Mouse (Mus musculus) thymus, postnatal 4 days (tissue): ENCODE data around the gene Notch1.

Experiments used
- DNase-seq: peaks from one replicate; pipeline ENCODE4 v3.0.0; 2021

The Notch1 gene

DNA sequence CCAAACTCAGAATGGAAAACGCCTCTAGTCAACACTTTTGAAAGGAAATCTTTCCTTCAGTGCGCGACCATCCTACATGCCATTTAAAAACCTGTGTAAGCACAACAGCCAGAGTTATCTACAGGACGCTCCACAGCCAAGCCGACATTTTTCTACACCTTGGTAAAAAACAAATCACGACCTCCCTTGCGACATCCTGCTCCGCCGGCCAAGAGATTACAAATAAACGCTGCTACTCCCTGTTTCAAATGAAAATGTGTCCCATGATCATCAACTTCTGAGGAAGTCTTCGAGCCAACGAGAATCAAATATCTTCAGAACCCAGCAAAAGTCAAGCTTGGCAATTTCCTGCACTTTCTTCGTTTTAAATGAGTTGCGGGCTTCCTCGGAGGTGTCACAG lies 72.1 kb downstream of the Notch1 start:
- no peak for DNase-seq

DNA sequence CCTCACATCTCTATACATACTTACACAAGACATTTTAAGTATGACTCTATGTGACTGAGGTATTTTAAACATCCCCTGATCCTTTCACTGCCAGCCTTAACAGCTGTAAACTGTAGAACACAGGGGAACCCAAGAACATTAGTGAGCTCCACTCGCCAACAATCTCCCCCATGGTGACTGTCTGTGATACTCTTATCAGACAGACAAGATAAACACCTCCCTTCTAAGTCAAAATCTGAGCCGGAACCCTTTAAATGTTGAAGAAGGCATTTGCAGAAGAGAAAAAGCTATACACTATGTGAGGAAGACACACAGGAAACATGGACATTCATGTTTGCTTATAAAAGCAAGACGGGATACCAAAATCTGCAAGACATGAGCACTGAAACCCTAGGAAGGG lies 72.6 kb downstream of the Notch1 start:
- no peak for DNase-seq

DNA sequence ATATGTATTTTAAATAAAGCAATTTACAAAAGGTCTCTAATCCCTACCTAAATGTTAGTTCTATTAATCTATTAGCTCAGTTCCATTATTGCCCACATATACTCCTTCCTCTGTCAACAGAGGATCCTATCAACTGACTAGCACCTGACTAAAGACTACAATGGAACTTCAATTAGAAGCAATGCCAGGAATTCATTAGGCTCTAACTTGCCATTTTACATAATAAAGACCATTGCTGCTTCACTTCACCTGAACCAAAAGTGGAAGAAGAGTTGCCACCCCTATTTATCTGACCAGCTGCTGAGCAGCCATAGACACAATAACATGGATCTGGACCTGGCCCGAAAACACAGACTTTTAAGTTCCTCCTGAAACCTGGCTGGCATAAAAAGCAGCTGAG lies 73.6 kb downstream of the Notch1 start:
- no peak for DNase-seq

- no peak for DNase-seq
These were observed 74.8 kb downstream of the Notch1 start for GRCm38 (mm10) chr2:26441688-26442087.

DNA sequence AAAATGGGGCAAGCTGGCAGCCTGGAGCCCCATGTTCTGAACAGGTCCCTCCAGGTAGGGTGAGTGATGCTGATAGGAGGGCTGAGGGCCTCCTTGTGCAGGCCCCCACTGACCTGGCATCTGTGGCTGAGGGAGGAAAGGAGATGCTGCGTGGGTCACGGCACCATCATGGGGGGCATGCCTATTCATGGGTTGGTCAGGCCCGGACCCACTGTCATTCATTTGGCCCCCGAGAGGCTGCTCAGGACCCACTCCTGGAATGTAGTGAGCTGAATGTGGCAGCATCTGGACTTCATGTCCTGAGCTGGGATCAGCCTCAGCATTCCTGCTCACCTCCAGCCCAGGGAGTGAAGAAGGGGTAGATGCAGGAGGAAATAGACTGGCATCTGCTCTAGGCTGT lies 75.2 kb downstream of the Notch1 start:
- DNase-seq, result no peak

DNA sequence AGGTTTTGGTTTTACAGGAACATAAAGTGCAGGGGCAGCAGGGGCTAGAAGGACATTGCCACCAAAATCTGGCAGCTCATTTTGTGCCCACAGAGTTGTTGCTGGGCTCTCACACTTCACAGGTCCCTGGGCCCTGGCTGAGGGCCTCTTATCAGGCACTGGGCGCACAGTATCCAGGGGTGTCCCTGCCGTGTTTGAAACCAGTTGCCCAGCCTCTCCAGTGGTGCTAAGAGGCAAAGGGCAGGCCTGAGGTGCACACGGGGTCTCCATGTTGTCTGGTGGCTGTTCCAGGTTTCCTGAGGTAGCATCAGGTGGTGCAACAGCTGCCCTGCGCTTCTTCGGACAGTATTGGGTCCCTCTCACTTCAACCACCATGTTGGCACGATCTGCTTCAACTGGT lies 76.8 kb downstream of the Notch1 start:
- DNase-seq, result no peak

DNA sequence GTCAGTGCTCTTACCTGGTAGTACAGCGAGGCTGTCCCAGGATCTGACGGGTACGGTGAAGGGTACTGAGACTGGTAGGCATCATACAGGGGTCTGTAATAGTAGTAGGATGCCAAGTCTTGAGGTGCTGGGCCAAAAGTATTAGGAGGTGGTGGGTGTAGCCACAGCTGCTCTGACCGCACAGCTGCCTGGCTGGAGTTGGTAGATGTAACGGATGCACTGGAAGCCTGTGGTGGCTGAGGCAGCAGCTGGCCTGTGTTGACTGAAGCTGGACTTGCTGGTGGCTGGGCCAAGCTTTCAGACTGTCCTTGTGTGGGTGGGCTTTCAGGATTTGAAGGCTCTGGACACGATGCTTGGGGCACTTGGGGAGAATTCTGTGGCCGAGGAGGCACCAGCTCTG lies 78.1 kb downstream of the Notch1 start:
- no peak for DNase-seq

DNA sequence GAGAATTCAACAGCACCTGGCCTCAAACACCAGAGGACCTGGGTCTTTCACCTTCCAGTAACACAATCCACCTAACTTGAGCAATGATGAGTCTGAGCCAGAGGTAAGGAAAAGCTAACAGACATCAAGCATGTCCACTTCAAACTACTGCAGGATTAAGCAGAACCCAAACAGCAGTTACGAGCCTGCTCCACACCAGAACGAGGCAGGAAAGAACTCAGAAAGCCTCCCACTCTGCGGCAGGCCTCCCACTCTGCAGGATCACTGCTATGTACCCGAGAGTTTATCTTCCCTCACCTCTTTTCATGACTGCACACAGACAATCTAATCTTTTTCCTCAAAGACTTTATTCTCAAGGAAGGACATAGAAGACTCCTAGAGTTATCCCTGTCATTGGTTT lies 79.2 kb downstream of the Notch1 start:
- DNase-seq, result no peak

GRCm38 (mm10) chr2:26434791-26435572 lies 81.5 kb downstream of the Notch1 start:
- DNase-seq, result no peak

GRCm38 (mm10) chr2:26429851-26430250 lies 86.6 kb downstream of the Notch1 start:
- no peak for DNase-seq

- DNase-seq, result no peak
These were observed 91.9 kb downstream of the Notch1 start for GRCm38 (mm10) chr2:26424541-26424940.

- no peak for DNase-seq
These were observed 93.4 kb downstream of the Notch1 start for GRCm38 (mm10) chr2:26423086-26423485.

DNA sequence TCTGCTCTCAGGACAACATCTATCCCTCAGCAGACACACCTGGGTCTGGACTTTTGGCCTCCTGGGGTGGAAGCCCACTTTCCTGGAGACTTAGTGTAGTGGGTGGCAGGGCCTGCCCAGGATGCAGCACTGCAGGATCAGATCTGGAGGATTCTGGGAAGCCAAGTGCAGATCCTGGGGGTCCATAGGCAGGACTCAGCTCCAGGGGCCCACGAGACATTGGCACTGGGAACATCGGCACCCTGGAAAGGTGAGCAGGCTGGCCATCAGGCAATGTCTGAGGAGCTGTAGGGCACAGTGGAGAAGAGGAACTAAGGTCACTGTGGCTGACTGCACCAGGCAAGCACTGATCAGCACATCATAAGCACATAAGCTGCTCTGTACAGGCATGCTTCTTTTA lies 94.5 kb downstream of the Notch1 start:
- no peak for DNase-seq

- DNase-seq, result no peak
These were observed 98.3 kb downstream of the Notch1 start for GRCm38 (mm10) chr2:26418120-26418519.

DNA sequence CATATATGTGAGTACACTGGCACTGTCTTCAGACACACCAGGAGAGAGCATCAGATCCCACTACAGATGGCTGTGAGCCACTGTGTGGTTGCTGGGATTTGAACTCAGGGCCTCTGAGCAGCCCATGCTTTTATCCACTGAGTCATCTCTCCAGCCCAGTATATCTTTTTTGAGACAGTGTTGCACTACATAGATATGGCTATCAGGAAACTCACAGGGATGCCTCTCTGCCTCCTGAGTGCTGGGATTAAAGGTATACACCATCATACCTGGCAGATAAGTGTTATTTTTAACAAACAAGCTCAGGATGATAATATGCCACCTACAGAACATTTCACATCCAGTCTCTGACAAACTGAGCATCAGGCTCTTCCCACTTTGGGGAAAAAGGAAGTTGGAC lies 99.4 kb downstream of the Notch1 start:
- DNase-seq, result no peak

DNA sequence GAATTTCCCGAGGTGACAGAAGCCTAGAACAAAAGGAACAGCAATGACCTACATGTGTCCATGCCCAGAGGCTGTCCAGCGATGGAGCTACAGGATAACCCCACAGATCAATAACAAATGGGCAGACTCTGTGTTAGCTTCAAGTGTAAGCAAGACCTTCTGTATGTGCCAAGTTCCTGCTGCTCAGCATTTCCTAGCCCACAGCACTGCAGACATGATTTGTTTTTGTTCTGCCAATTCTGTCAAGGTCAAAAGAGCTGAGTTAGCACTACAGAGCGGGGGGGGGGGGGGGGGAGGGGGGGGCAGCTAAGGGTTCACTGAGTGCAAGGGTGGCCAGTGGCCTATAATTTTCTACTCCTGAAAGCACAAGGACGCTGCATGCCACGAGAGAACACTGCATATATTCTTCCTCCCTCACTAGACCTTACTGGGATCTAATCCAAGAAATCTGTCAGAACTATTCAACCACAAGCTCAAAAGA lies 105.5 kb downstream of the Notch1 start:
- DNase-seq, result no peak

- DNase-seq, result peak; percentile 45
These were observed 106.4 kb downstream of the Notch1 start for GRCm38 (mm10) chr2:26410091-26410490.

DNA sequence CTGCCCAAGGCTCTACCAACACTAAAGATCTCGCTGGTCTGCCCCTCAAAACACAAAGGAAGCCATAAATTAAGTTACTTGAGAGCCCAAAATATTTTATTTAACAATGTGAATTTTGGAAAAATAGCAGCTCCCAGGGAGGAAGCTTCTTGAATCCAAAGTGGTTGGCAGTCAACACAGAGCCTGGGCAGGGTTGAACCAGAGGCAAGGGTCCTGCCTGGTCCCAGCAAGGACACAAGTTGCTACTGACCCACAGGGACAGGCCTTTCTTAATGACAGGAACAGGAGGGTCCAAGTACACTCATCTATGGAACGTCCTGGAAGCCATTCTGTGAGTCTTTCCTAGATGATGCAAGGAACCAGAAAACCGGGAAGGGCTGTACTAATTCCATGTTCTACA lies 107.1 kb downstream of the Notch1 start:
- no peak for DNase-seq

GRCm38 (mm10) chr2:26408515-26409356 lies 107.7 kb downstream of the Notch1 start, which contains the start of gene Inpp5e:
TSS of gene Inpp5e (minus strand) at chr2:26409203.
- DNase-seq, result peak; percentile 99
